Mouse (Mus musculus): ENCODE measurements around the gene Tyms.

GRCm38 (mm10) chr5:30122481-30122880 lies 49.1 kb upstream of the Tyms start:
- TF ChIP-seq CTCF (IDR thresholded peaks at IDR 0.05; ENCODE audit: low read depth) (no peak), EP300 (IDR thresholded peaks at IDR 0.05; ENCODE audit: low read depth) (no peak)
